Mouse (Mus musculus): ENCODE data around the gene Cln3. TPM values are rescaled to one million over a fixed set of nuclear protein-coding genes. Genes with fewer than 3 reads are reported as not detected.

The Cln3 gene
- total and polyA plus RNA-seq, 3 experiments = 20.5 to 61.9 TPM; not detected in 1

GRCm38 (mm10) chr7:126623381-126623780 is 37.8 kb upstream of the Cln3 start:
- Histone ChIP-seq H3K36me3 (ENCODE audit: control insufficient read depth in 1 of 2, insufficient read depth in 2 of 2, low read length in 2 of 2) (peaks cover 0 to 40% of the 10 kb centered on the region in 2 experiments; a peak in 2 of 4 replicates), H3K9me3 (replicated peaks; ENCODE audit: insufficient read depth, low read length) (no peaks in the 10 kb centered on the region), H3K79me2 (ENCODE audit: control insufficient read depth, insufficient read depth, low read length, poor library complexity) (no peaks in the 10 kb centered on the region), H3K4me3 (ENCODE audit: control insufficient read depth in 1 of 2, insufficient read depth in 1 of 2, low read depth in 2 of 2, low read length in 2 of 2) (no peak overlapping the region), H3K27ac (ENCODE audit: control insufficient read depth, low read depth, low read length) (peak overlapping the region; percentile 22), H3K9ac (ENCODE audit: control insufficient read depth, low read depth, low read length, poor library complexity, severe bottlenecking) (no peak overlapping the region), H3K27me3 (ENCODE audit: control insufficient read depth in 1 of 2, insufficient read depth in 2 of 2, low read length in 2 of 2) (no peaks in the 10 kb centered on the region), H3K4me1 (ENCODE audit: control insufficient read depth in 1 of 2, insufficient read depth in 2 of 2, low read length in 2 of 2) (peaks cover 23 to 52% of the 10 kb centered on the region in 2 experiments)
- peak; percentile 53 for DNase-seq (ENCODE audit: low read depth, low spot score)
- TF ChIP-seq RAD21 (IDR thresholded peaks at IDR 0.05; ENCODE audit: low read depth, low read length) (no peak), NRF1 (IDR thresholded peaks at IDR 0.05; ENCODE audit: insufficient read depth, low read depth, low read length, poor library complexity, severe bottlenecking) (no peak), TCF12 (IDR thresholded peaks at IDR 0.05; ENCODE audit: low read depth, low read length) (peak; percentile 58), POLR2A (IDR thresholded peaks at IDR 0.05; ENCODE audit: control insufficient read depth in 1 of 2, insufficient read depth in 1 of 2, low read depth in 1 of 2, low read length in 2 of 2, poor library complexity in 1 of 2) (no peak), MAX (IDR thresholded peaks at IDR 0.05; ENCODE audit: low read length) (no peak), UBTF (IDR thresholded peaks at IDR 0.05; ENCODE audit: borderline replicate concordance, insufficient read depth, low read depth, low read length) (no peak), MEF2A (IDR thresholded peaks at IDR 0.05; ENCODE audit: extremely low read depth, insufficient replicate concordance, low read depth, low read length, poor library complexity, severe bottlenecking) (no peak), MAZ (IDR thresholded peaks at IDR 0.05; ENCODE audit: low read depth, low read length) (no peak), MXI1 (IDR thresholded peaks at IDR 0.05; ENCODE audit: low read depth, low read length) (no peak), MAFK (IDR thresholded peaks at IDR 0.05; ENCODE audit: borderline replicate concordance, low read depth, low read length) (0 out of 2 replicates have a peak, but pooled peaks have one; percentile 10), ZNF384 (IDR thresholded peaks at IDR 0.05; ENCODE audit: low read depth, low read length) (no peak), SIN3A (IDR thresholded peaks at IDR 0.05; ENCODE audit: low read length) (0 out of 2 replicates have a peak, but pooled peaks have one; percentile 26), HCFC1 (IDR thresholded peaks at IDR 0.05; ENCODE audit: low read depth, low read length) (no peak), JUND (IDR thresholded peaks at IDR 0.05; ENCODE audit: low read depth, low read length) (no peak), CTCF (IDR thresholded peaks at IDR 0.05 in 2 of 3, conservative IDR thresholded peaks at IDR 0.05 in 1 of 3; ENCODE audit: control insufficient read depth in 1 of 3, insufficient read depth in 1 of 3, low read depth in 2 of 3, low read length in 3 of 3, poor library complexity in 1 of 3, severe bottlenecking in 1 of 3) (no peak), EP300 (IDR thresholded peaks at IDR 0.05; ENCODE audit: low read depth in 1 of 2, low read length in 2 of 2) (peak; percentile 75 to 78), E2F4 (IDR thresholded peaks at IDR 0.05; ENCODE audit: borderline replicate concordance, low read depth, low read length) (no peak), TAL1 (IDR thresholded peaks at IDR 0.05; ENCODE audit: low read length) (peak; percentile 73), BHLHE40 (IDR thresholded peaks at IDR 0.05; ENCODE audit: borderline replicate concordance, low read depth, low read length) (no peak), GATA1 (IDR thresholded peaks at IDR 0.05; ENCODE audit: low read depth, low read length) (peak; percentile 72), ETS1 (IDR thresholded peaks at IDR 0.05; ENCODE audit: low read depth, low read length) (peak; percentile 45), GABPA (IDR thresholded peaks at IDR 0.05; ENCODE audit: low read depth, low read length) (no peak), RCOR1 (IDR thresholded peaks at IDR 0.05; ENCODE audit: low read depth, low read length) (peak; percentile 71)

Data from MEL (cell line).